Mouse (Mus musculus): ENCODE data around the gene Cdcp1. TPM values are rescaled to one million over a fixed set of nuclear protein-coding genes. Genes with fewer than 3 reads are reported as not detected.

Cdcp1 gene
- polyA plus RNA-seq, 1 experiment, result not detected

GRCm38 (mm10) chr9:123224863-123225431 lies 9.1 kb upstream of the Cdcp1 start:
- no peak for TF ChIP-seq CTCF (IDR thresholded peaks at IDR 0.05; ENCODE audit: borderline replicate concordance, insufficient read depth, low read length)
- TF ChIP-seq POLR2A (IDR thresholded peaks at IDR 0.05; ENCODE audit: low read depth, low read length), result no peak

GRCm38 (mm10) chr9:123219826-123220225 lies 4.0 kb upstream of the Cdcp1 start:
- Histone ChIP-seq H3K27ac (ENCODE audit: insufficient read depth, low read length) (no peak overlapping the region), H3K4me3 (ENCODE audit: insufficient read depth, low read length) (no peak overlapping the region), H3K4me1 (ENCODE audit: control insufficient read depth, insufficient read depth, low read length) (no peaks in the 10 kb centered on the region)
- TF ChIP-seq CTCF (IDR thresholded peaks at IDR 0.05; ENCODE audit: borderline replicate concordance, insufficient read depth, low read length) (no peak), POLR2A (IDR thresholded peaks at IDR 0.05; ENCODE audit: low read depth, low read length) (no peak)

More at GRCm38 (mm10) chr9:123224863-123225431, 9.1 kb upstream of the Cdcp1 start:
- Histone ChIP-seq H3K4me1 (ENCODE audit: control insufficient read depth, insufficient read depth, low read length) (no peaks in the 10 kb centered on the region), H3K27ac (ENCODE audit: insufficient read depth, low read length) (no peak overlapping the region), H3K4me3 (ENCODE audit: insufficient read depth, low read length) (no peak overlapping the region)

- Histone ChIP-seq H3K4me1 (ENCODE audit: control insufficient read depth, insufficient read depth, low read length) (peaks cover 4% of the 10 kb centered on the region; the same call in 1 of the 2 replicates), H3K27ac (ENCODE audit: insufficient read depth, low read length) (no peak overlapping the region), H3K4me3 (ENCODE audit: insufficient read depth, low read length) (no peak overlapping the region)
- TF ChIP-seq POLR2A (IDR thresholded peaks at IDR 0.05; ENCODE audit: low read depth, low read length) (no peak), CTCF (IDR thresholded peaks at IDR 0.05; ENCODE audit: borderline replicate concordance, insufficient read depth, low read length) (no peak)
Observed at GRCm38 (mm10) chr9:123213371-123213770, 2.5 kb downstream of the Cdcp1 start.

GRCm38 (mm10) chr9:123207895-123208294 lies 7.9 kb downstream of the Cdcp1 start:
- Histone ChIP-seq H3K27ac (ENCODE audit: insufficient read depth, low read length) (no peak overlapping the region), H3K4me1 (ENCODE audit: control insufficient read depth, insufficient read depth, low read length) (peaks cover 6% of the 10 kb centered on the region; the same call in 1 of the 2 replicates), H3K4me3 (ENCODE audit: insufficient read depth, low read length) (no peak overlapping the region)
- TF ChIP-seq CTCF (IDR thresholded peaks at IDR 0.05; ENCODE audit: borderline replicate concordance, insufficient read depth, low read length), result no peak
- no peak for TF ChIP-seq POLR2A (IDR thresholded peaks at IDR 0.05; ENCODE audit: low read depth, low read length)

GRCm38 (mm10) chr9:123206948-123207347 lies 8.9 kb downstream of the Cdcp1 start:
- Histone ChIP-seq H3K4me3 (ENCODE audit: insufficient read depth, low read length) (no peak overlapping the region), H3K27ac (ENCODE audit: insufficient read depth, low read length) (no peak overlapping the region), H3K4me1 (ENCODE audit: control insufficient read depth, insufficient read depth, low read length) (peaks cover 6% of the 10 kb centered on the region; the same call in 1 of the 2 replicates)
- TF ChIP-seq POLR2A (IDR thresholded peaks at IDR 0.05; ENCODE audit: low read depth, low read length), result no peak
- TF ChIP-seq CTCF (IDR thresholded peaks at IDR 0.05; ENCODE audit: borderline replicate concordance, insufficient read depth, low read length), result no peak

GRCm38 (mm10) chr9:123206526-123206925 lies 9.3 kb downstream of the Cdcp1 start:
- H3K4me3 ChIP-seq (ENCODE audit: insufficient read depth, low read length), result no peak overlapping the region
- no peak for TF ChIP-seq POLR2A (IDR thresholded peaks at IDR 0.05; ENCODE audit: low read depth, low read length)
- no peak for TF ChIP-seq CTCF (IDR thresholded peaks at IDR 0.05; ENCODE audit: borderline replicate concordance, insufficient read depth, low read length)
- H3K27ac ChIP-seq (ENCODE audit: insufficient read depth, low read length), result no peak overlapping the region
- H3K4me1 ChIP-seq (ENCODE audit: control insufficient read depth, insufficient read depth, low read length), result peaks cover 6% of the 10 kb centered on the region; the same call in 1 of the 2 replicates

GRCm38 (mm10) chr9:123200116-123200515 lies 15.7 kb downstream of the Cdcp1 start:
- H3K27ac ChIP-seq (ENCODE audit: insufficient read depth, low read length), result no peak overlapping the region
- TF ChIP-seq POLR2A (IDR thresholded peaks at IDR 0.05; ENCODE audit: low read depth, low read length), result no peak
- no peak for TF ChIP-seq CTCF (IDR thresholded peaks at IDR 0.05; ENCODE audit: borderline replicate concordance, insufficient read depth, low read length)
- H3K4me1 ChIP-seq (ENCODE audit: control insufficient read depth, insufficient read depth, low read length), result no peaks in the 10 kb centered on the region
- no peak overlapping the region for H3K4me3 ChIP-seq (ENCODE audit: insufficient read depth, low read length)

- peak overlapping the region; percentile 95 for H3K27ac ChIP-seq (ENCODE audit: insufficient read depth, low read length)
- no peak overlapping the region for H3K4me3 ChIP-seq (ENCODE audit: insufficient read depth, low read length)
- peaks cover 7% of the 10 kb centered on the region for H3K4me1 ChIP-seq (ENCODE audit: control insufficient read depth, insufficient read depth, low read length)
- TF ChIP-seq POLR2A (IDR thresholded peaks at IDR 0.05; ENCODE audit: low read depth, low read length), result no peak
- no peak for TF ChIP-seq CTCF (IDR thresholded peaks at IDR 0.05; ENCODE audit: borderline replicate concordance, insufficient read depth, low read length)
Observed at GRCm38 (mm10) chr9:123188271-123188670, 27.6 kb downstream of the Cdcp1 start.

- peaks cover 7% of the 10 kb centered on the region for H3K4me1 ChIP-seq (ENCODE audit: control insufficient read depth, insufficient read depth, low read length)
- TF ChIP-seq CTCF (IDR thresholded peaks at IDR 0.05; ENCODE audit: borderline replicate concordance, insufficient read depth, low read length) (no peak), POLR2A (IDR thresholded peaks at IDR 0.05; ENCODE audit: low read depth, low read length) (no peak)
- no peak overlapping the region for H3K4me3 ChIP-seq (ENCODE audit: insufficient read depth, low read length)
- H3K27ac ChIP-seq (ENCODE audit: insufficient read depth, low read length), result peak overlapping the region; percentile 88
Observed at GRCm38 (mm10) chr9:123187589-123187988, 28.2 kb downstream of the Cdcp1 start.

GRCm38 (mm10) chr9:123186151-123186550 lies 29.7 kb downstream of the Cdcp1 start:
- Histone ChIP-seq H3K27ac (ENCODE audit: insufficient read depth, low read length) (no peak overlapping the region), H3K4me1 (ENCODE audit: control insufficient read depth, insufficient read depth, low read length) (peaks cover 7% of the 10 kb centered on the region), H3K4me3 (ENCODE audit: insufficient read depth, low read length) (no peak overlapping the region)
- TF ChIP-seq POLR2A (IDR thresholded peaks at IDR 0.05; ENCODE audit: low read depth, low read length), result no peak
- TF ChIP-seq CTCF (IDR thresholded peaks at IDR 0.05; ENCODE audit: borderline replicate concordance, insufficient read depth, low read length), result no peak
